Mouse (Mus musculus): ENCODE results near the gene Ednrb.

DNA sequence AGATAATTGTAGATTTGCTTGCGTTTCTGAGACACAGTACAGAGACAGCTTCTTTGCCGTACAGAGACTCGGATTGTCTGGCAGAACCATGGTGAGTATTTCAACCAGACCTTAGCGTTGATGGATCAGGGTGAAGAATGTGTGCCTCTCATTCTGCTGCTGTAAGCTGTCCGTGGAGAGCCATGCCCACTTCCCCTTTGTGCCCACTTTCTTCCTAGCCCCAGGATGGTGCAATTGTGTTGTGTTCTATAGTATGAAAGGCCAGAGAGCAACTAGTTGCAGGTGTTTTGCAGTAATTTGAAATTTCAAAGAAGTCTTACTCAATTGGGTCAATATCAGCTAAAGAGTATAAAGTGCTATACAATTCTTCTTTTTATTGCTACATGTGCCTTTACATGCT is 50.8 kb downstream of the Ednrb start:
- no peak for TF ChIP-seq CTCF (IDR thresholded peaks at IDR 0.05)
- no peak for TF ChIP-seq EP300 (IDR thresholded peaks at IDR 0.05)

Data from lung, postnatal 0 days (tissue).